Mouse (Mus musculus) cerebellum, adult 2 months (tissue): ENCODE measurements around the gene Tmem198b.

Experiments
- CTCF ChIP-seq: fragments of 200-500 bp; IDR thresholded peaks from 2 replicates; pipeline ENCODE4 v1.5.1; 2011; ENCODE audit warnings: low read depth, mild to moderate bottlenecking, control low read depth, low read length, moderate library complexity, borderline replicate concordance; ENCODE audit not compliant: insufficient read depth
- POLR2A ChIP-seq: fragments of 200-500 bp; IDR thresholded peaks from 2 replicates; pipeline ENCODE4 v1.6.1; 2011; ENCODE audit warnings: low read length, control low read depth, borderline replicate concordance; ENCODE audit not compliant: insufficient read depth

- TF ChIP-seq CTCF (no peak), POLR2A (peak; percentile 79; the same call in 1 of the 2 replicates)
Observed at GRCm38 (mm10) chr10:128805092-128806000, 1.2 kb upstream of the Tmem198b start.
